Mouse (Mus musculus) heart, embryonic 10.5 days (tissue): ENCODE measurements around the gene Inpp5b. TPM values are rescaled to one million over a fixed set of nuclear protein-coding genes. Genes with fewer than 3 reads are reported as not detected.

ENCODE experiments used
- DNase-seq: peaks from one replicate; pipeline ENCODE4 v3.0.0-alpha.2; 2017; ENCODE audit warnings: low spot score
- H3K27ac ChIP-seq: fragments of 300-500 bp; sonication (generic); 2 replicates; pipeline ENCODE4 v1.5.1; 2016; ENCODE audit warnings: mild to moderate bottlenecking
- H3K27me3 ChIP-seq: fragments of 300-500 bp; sonication (generic); 2 replicates; pipeline ENCODE4 v1.6.1; 2016; ENCODE audit warnings: mild to moderate bottlenecking; ENCODE audit not compliant: poor library complexity, insufficient read depth, severe bottlenecking
- H3K36me3 ChIP-seq: fragments of 300-500 bp; sonication (generic); 2 replicates; pipeline ENCODE4 v1.6.1; 2016; ENCODE audit warnings: mild to moderate bottlenecking, moderate library complexity
- H3K4me1 ChIP-seq: fragments of 300-500 bp; sonication (generic); 2 replicates; pipeline ENCODE4 v1.6.1; 2016; ENCODE audit warnings: mild to moderate bottlenecking
- H3K4me3 ChIP-seq: fragments of 300-500 bp; sonication (generic); 2 replicates; pipeline ENCODE4 v1.5.1; 2016; ENCODE audit warnings: mild to moderate bottlenecking, moderate library complexity
- H3K9me3 ChIP-seq: fragments of 300-500 bp; sonication (generic); 2 replicates; pipeline ENCODE4 v1.6.1; 2016; ENCODE audit warnings: mild to moderate bottlenecking, moderate library complexity
- WGBS: fragments of 180-500 bp; shearing (Covaris S2); methylation state at CpG from one replicate; pipeline ENCODE4 v1.1.7; 2016; 5-methylcytosine and 5-hydroxymethylcytosine counted together
- polyA plus RNA-seq: library from polyadenylated mRNA; unstranded; fragments of >200 nt; fragmentation: Nextera tagmentation; extraction: Ambion mirVana; gene quantifications from 2 replicates; pipeline ENCODE4 v1.2.1, GENCODE M21; 2016

Gene Inpp5b
- polyA plus RNA-seq, 1 experiment from 2014 or later: 25.5 TPM

GRCm38 (mm10) chr4:124755526-124755925 lies 13.9 kb downstream of the Inpp5b start:
- Histone ChIP-seq H3K4me1 (peaks cover 37% of the 10 kb centered on the region), H3K36me3 (no peaks in the 10 kb centered on the region), H3K4me3 (no peak overlapping the region), H3K9me3 (no peaks in the 10 kb centered on the region), H3K27me3 (no peaks in the 10 kb centered on the region), H3K27ac (no peak overlapping the region)
- DNase-seq: no peak
- 78% methylated on average over 7 of the region's 7 CpGs for WGBS

GRCm38 (mm10) chr4:124759305-124759811 lies 17.7 kb downstream of the Inpp5b start:
- 80% methylated on average over 7 of the region's 7 CpGs for WGBS
- peak overlapping the region; percentile 19; the same call in 1 of the 2 replicates for H3K27ac ChIP-seq

GRCm38 (mm10) chr4:124761201-124761600 lies 19.6 kb downstream of the Inpp5b start:
- Histone ChIP-seq H3K4me1 (peaks cover 9% of the 10 kb centered on the region), H3K36me3 (no peaks in the 10 kb centered on the region), H3K4me3 (no peak overlapping the region), H3K27ac (no peak overlapping the region), H3K9me3 (no peaks in the 10 kb centered on the region), H3K27me3 (no peaks in the 10 kb centered on the region)
- DNase-seq: no peak
- 38% methylated on average over 1 of the region's 1 CpGs for WGBS

More at GRCm38 (mm10) chr4:124759305-124759811, 17.7 kb downstream of the Inpp5b start:
- peaks cover 10% of the 10 kb centered on the region; the same call in 1 of the 2 replicates for H3K4me1 ChIP-seq
- H3K36me3 ChIP-seq: no peaks in the 10 kb centered on the region
- H3K9me3 ChIP-seq: no peaks in the 10 kb centered on the region
- DNase-seq: no peak
- no peak overlapping the region for H3K4me3 ChIP-seq
- no peaks in the 10 kb centered on the region for H3K27me3 ChIP-seq

GRCm38 (mm10) chr4:124762858-124763452 lies 21.3 kb downstream of the Inpp5b start:
- Histone ChIP-seq H3K27me3 (no peaks in the 10 kb centered on the region), H3K4me1 (peaks cover 18% of the 10 kb centered on the region), H3K9me3 (no peaks in the 10 kb centered on the region), H3K4me3 (no peak overlapping the region), H3K36me3 (no peaks in the 10 kb centered on the region), H3K27ac (no peak overlapping the region)
- 84% methylated on average over 6 of the region's 6 CpGs for WGBS
- no peak for DNase-seq

- 78% methylated on average over 23 of the region's 23 CpGs for WGBS
- H3K27ac ChIP-seq: no peak overlapping the region
These were observed 24.3 kb downstream of the Inpp5b start for GRCm38 (mm10) chr4:124765802-124766565.

GRCm38 (mm10) chr4:124766566-124766940 lies 24.9 kb downstream of the Inpp5b start:
- Histone ChIP-seq H3K4me1 (peaks cover 18% of the 10 kb centered on the region), H3K9me3 (no peaks in the 10 kb centered on the region), H3K27me3 (no peaks in the 10 kb centered on the region), H3K36me3 (no peaks in the 10 kb centered on the region), H3K4me3 (no peak overlapping the region), H3K27ac (no peak overlapping the region)
- DNase-seq: no peak
- WGBS: 57% methylated on average over 2 of the region's 2 CpGs

More at GRCm38 (mm10) chr4:124765802-124766565, 24.3 kb downstream of the Inpp5b start:
- Histone ChIP-seq H3K9me3 (no peaks in the 10 kb centered on the region), H3K27me3 (no peaks in the 10 kb centered on the region), H3K4me3 (no peak overlapping the region), H3K4me1 (peaks cover 18% of the 10 kb centered on the region), H3K36me3 (no peaks in the 10 kb centered on the region)
- no peak for DNase-seq

- Histone ChIP-seq H3K27me3 (no peaks in the 10 kb centered on the region), H3K27ac (no peak overlapping the region), H3K4me1 (peaks cover 36% of the 10 kb centered on the region), H3K36me3 (no peaks in the 10 kb centered on the region), H3K9me3 (no peaks in the 10 kb centered on the region), H3K4me3 (no peak overlapping the region)
- WGBS: 69% methylated on average over 13 of the region's 13 CpGs
- DNase-seq: no peak
These were observed 27.4 kb downstream of the Inpp5b start for GRCm38 (mm10) chr4:124768963-124769591.

- Histone ChIP-seq H3K4me3 (no peak overlapping the region), H3K27me3 (no peaks in the 10 kb centered on the region), H3K27ac (no peak overlapping the region), H3K9me3 (no peaks in the 10 kb centered on the region), H3K4me1 (peaks cover 37% of the 10 kb centered on the region), H3K36me3 (no peaks in the 10 kb centered on the region)
- 72% methylated on average over 5 of the region's 5 CpGs for WGBS
- DNase-seq: no peak
These were observed 29.0 kb downstream of the Inpp5b start for GRCm38 (mm10) chr4:124770624-124771023.

- no peak overlapping the region for H3K4me3 ChIP-seq
- peaks cover 23% of the 10 kb centered on the region for H3K4me1 ChIP-seq
- 45% methylated on average over 4 of the region's 4 CpGs for WGBS
- H3K36me3 ChIP-seq: no peaks in the 10 kb centered on the region
- no peaks in the 10 kb centered on the region for H3K9me3 ChIP-seq
- H3K27me3 ChIP-seq: no peaks in the 10 kb centered on the region
- no peak for DNase-seq
- H3K27ac ChIP-seq: peak overlapping the region; percentile 67; the same call in 1 of the 2 replicates
These were observed 30.5 kb downstream of the Inpp5b start for GRCm38 (mm10) chr4:124772125-124772524.

GRCm38 (mm10) chr4:124773449-124773848 lies 31.8 kb downstream of the Inpp5b start:
- Histone ChIP-seq H3K27ac (no peak overlapping the region), H3K36me3 (0 out of 2 replicates have a peak, but pooled peaks cover under 1% of the 10 kb centered on the region), H3K4me1 (peaks cover 23% of the 10 kb centered on the region), H3K4me3 (no peak overlapping the region), H3K27me3 (no peaks in the 10 kb centered on the region), H3K9me3 (no peaks in the 10 kb centered on the region)
- 55% methylated on average over 2 of the region's 2 CpGs for WGBS
- DNase-seq: no peak

GRCm38 (mm10) chr4:124773995-124774394 lies 32.3 kb downstream of the Inpp5b start:
- no peak for DNase-seq
- no peaks in the 10 kb centered on the region for H3K9me3 ChIP-seq
- H3K36me3 ChIP-seq: peaks cover 6% of the 10 kb centered on the region; the same call in 1 of the 2 replicates
- H3K27ac ChIP-seq: peak overlapping the region; percentile 57; the same call in 1 of the 2 replicates
- H3K4me3 ChIP-seq: no peak overlapping the region
- peaks cover 23% of the 10 kb centered on the region for H3K4me1 ChIP-seq
- 79% methylated on average over 6 of the region's 6 CpGs for WGBS
- no peaks in the 10 kb centered on the region for H3K27me3 ChIP-seq

GRCm38 (mm10) chr4:124774429-124774828 lies 32.8 kb downstream of the Inpp5b start:
- DNase-seq: peak; percentile 85
- Histone ChIP-seq H3K4me1 (peaks cover 23% of the 10 kb centered on the region), H3K27me3 (no peaks in the 10 kb centered on the region), H3K4me3 (no peak overlapping the region), H3K9me3 (no peaks in the 10 kb centered on the region), H3K27ac (peak overlapping the region; percentile 57; the same call in 1 of the 2 replicates), H3K36me3 (peaks cover 11% of the 10 kb centered on the region)
- whole genome bisulfite sequencing: 15% methylated on average over 2 of the region's 2 CpGs

GRCm38 (mm10) chr4:124781361-124781760 lies 39.7 kb downstream of the Inpp5b start:
- peaks cover 66% of the 10 kb centered on the region for H3K36me3 ChIP-seq
- H3K4me1 ChIP-seq: no peaks in the 10 kb centered on the region
- 93% methylated on average over 7 of the region's 7 CpGs for WGBS
- H3K9me3 ChIP-seq: no peaks in the 10 kb centered on the region
- no peak for DNase-seq
- H3K4me3 ChIP-seq: no peak overlapping the region
- H3K27ac ChIP-seq: no peak overlapping the region
- H3K27me3 ChIP-seq: no peaks in the 10 kb centered on the region
